Mouse (Mus musculus) macrophage (primary cell): ENCODE results near the gene Gtf3c3. TPM values are rescaled to one million over a fixed set of nuclear protein-coding genes. Genes with fewer than 3 reads are reported as not detected.

ENCODE experiments used
- H3K27ac ChIP-seq: fragments of 350-480 bp; formaldehyde crosslinking; 2 replicates; pipeline ENCODE4 v1.9.0; 2021
- H3K36me3 ChIP-seq: fragments of 350-480 bp; formaldehyde crosslinking; 2 replicates; pipeline ENCODE4 v1.9.0; 2021; ENCODE audit errors: inconsistent target
- H3K4me3 ChIP-seq: fragments of 350-480 bp; formaldehyde crosslinking; 2 replicates; pipeline ENCODE4 v1.9.0; 2021; ENCODE audit errors: inconsistent target
- H3K79me2 ChIP-seq: fragments of 350-480 bp; formaldehyde crosslinking; 2 replicates; pipeline ENCODE4 v1.9.0; 2021; ENCODE audit errors: inconsistent target
- WGBS: methylation state at CpG from one replicate; pipeline ENCODE4 v1.1.7; 2026; ENCODE audit warnings: inconsistent platforms; ENCODE audit not compliant: missing documents; 5-methylcytosine and 5-hydroxymethylcytosine counted together
- polyA plus RNA-seq: library from polyadenylated mRNA; stranded (reverse); fragments of 250-400 nt; gene quantifications from 3 replicates; pipeline ENCODE4 v1.2.4, GENCODE M21; 2018; ENCODE audit warnings: inconsistent platforms

The Gtf3c3 gene
- polyA plus RNA-seq, 1 experiment from 2014 or later = 10.3 TPM

- H3K79me2 ChIP-seq = no peaks in the 10 kb centered on the region
- no peak overlapping the region for H3K4me3 ChIP-seq
- H3K27ac ChIP-seq = no peak overlapping the region
- no peaks in the 10 kb centered on the region for H3K36me3 ChIP-seq
These were observed 61.2 kb downstream of the Gtf3c3 start for GRCm38 (mm10) chr1:54377506-54378051.

- Histone ChIP-seq H3K4me3 (no peak overlapping the region), H3K27ac (no peak overlapping the region), H3K36me3 (no peaks in the 10 kb centered on the region), H3K79me2 (no peaks in the 10 kb centered on the region)
- WGBS = 91% methylated on average over 6 of the region's 6 CpGs
These were observed 82.2 kb downstream of the Gtf3c3 start for GRCm38 (mm10) chr1:54356566-54356965.

GRCm38 (mm10) chr1:54355485-54355884 is 83.3 kb downstream of the Gtf3c3 start:
- Histone ChIP-seq H3K36me3 (no peaks in the 10 kb centered on the region), H3K4me3 (no peak overlapping the region), H3K27ac (no peak overlapping the region), H3K79me2 (no peaks in the 10 kb centered on the region)
- WGBS = 37% methylated on average over 5 of the region's 5 CpGs

- no peaks in the 10 kb centered on the region for H3K79me2 ChIP-seq
- no peak overlapping the region for H3K4me3 ChIP-seq
- no peaks in the 10 kb centered on the region for H3K36me3 ChIP-seq
- no peak overlapping the region for H3K27ac ChIP-seq
- WGBS = 94% methylated on average over 4 of the region's 4 CpGs
These were observed 84.0 kb downstream of the Gtf3c3 start for GRCm38 (mm10) chr1:54354786-54355185.

Other genes starting within 250 kb of the Gtf3c3 start
- gene Hecw2, start 243.8 kb downstream of the Gtf3c3 start, polyA plus RNA-seq = 0.22 to 0.37 TPM in 2 of 3 replicates, not detected in the other
- gene Ccdc150, start 188.3 kb downstream of the Gtf3c3 start, polyA plus RNA-seq = not detected in 3 replicates
- gene Pgap1, start 118.7 kb upstream of the Gtf3c3 start, polyA plus RNA-seq = 13.7 to 42.1 TPM (median 34.1 TPM) in 3 replicates